Mouse (Mus musculus) thymus, adult 2 months (tissue): ENCODE data around the gene Endou.
A peak's percentile ranks its signal among the peaks of the same experiment; 100 is the strongest.

Experiments
- CTCF ChIP-seq: fragments of 200-500 bp; IDR thresholded peaks from 2 replicates; pipeline ENCODE4 v1.5.1; 2012; ENCODE audit warnings: mild to moderate bottlenecking, control low read depth, low read length, moderate library complexity, borderline replicate concordance; ENCODE audit not compliant: control insufficient read depth, poor library complexity, insufficient read depth; ENCODE audit errors: extremely low read depth
- POLR2A ChIP-seq: fragments of 200-500 bp; IDR thresholded peaks from 2 replicates; pipeline ENCODE4 v1.6.1; 2012; ENCODE audit warnings: mild to moderate bottlenecking, low read length, control low read depth, moderate library complexity; ENCODE audit not compliant: control insufficient read depth, poor library complexity, insufficient read depth; ENCODE audit errors: extremely low read depth

GRCm38 (mm10) chr15:97717861-97718534 lies 13.1 kb downstream of the Endou start:
- peak; percentile 56 for TF ChIP-seq POLR2A
- TF ChIP-seq CTCF: peak; percentile 56; the same call in 1 of the 2 replicates
